Mouse (Mus musculus) central nervous system, embryonic 11.5 days (tissue): Measurements from ENCODE around the gene Cyp2j13. TPM values are rescaled to one million over a fixed set of nuclear protein-coding genes. Genes with fewer than 3 reads are reported as not detected.

Source experiments
- polyA plus RNA-seq: library from polyadenylated mRNA; depleted of rRNA; stranded (reverse); fragments of >200 nt; gene quantifications from 2 replicates; pipeline ENCODE4 v1.2.3, GENCODE M21; 2012; rRNA removed

The Cyp2j13 gene
- polyA plus RNA-seq, result 0.06 and 0.12 TPM in 2 replicates

DNA sequence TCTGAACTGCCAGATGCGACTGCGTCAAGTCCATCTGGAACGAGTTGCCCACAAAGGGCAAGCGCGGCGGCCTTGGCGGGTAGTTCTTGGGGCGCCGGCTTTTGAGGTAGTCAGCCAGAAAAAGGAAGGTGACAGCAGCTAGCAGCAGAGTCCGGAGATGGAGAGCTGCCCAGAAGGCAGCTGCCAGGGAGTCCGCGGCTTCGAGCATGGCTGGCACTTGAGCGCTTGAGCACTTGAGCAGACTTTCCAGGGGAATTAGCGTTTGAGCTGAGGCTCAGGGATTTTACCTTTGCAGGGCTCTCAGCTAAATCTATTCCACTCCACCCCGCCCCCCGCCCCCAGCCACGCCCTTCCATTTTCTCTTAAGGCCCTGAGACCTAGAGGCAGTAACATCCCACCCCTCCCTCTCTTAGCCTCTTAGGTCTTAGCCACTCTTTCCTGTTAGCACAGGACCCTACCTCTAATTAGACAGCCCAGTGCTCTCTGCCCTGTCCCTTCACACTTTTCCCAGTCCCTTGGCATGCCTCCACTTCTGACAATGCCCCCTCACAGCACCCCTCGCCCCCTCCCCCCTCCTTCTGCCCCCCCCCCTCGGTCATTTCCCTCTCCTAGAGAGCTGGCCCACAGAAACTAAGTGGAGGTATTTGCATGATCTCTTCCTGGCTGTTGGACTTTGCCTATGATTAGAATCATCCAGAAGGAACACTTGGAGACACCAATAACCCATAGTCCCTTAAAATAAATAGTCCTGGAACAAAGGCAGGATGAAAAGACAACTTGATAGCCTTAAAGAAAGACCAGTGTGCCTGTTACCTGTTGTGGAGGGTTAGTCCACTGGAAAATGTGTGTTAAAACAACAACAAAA is at the start of gene Cyp2j13:
Gene Cyp2j13 (minus strand): TSS at position 286 of the 865 bp plus-strand sequence.

Other genes with a start within 250 kb of the Cyp2j13 start
- gene Hook1, start 110.3 kb downstream of the Cyp2j13 start, polyA plus RNA-seq, result 20.5 and 27.5 TPM in 2 replicates
- not detected in 2 replicates for gene Cyp2j12, start 63.6 kb upstream of the Cyp2j13 start, polyA plus RNA-seq
- not detected in 2 replicates for gene Cyp2j7, start 159.1 kb upstream of the Cyp2j13 start, polyA plus RNA-seq